Mouse (Mus musculus): ENCODE data around the gene Ptch1. TPM values are rescaled to one million over a fixed set of nuclear protein-coding genes. Genes with fewer than 3 reads are reported as not detected.

The Ptch1 gene
- polyA plus RNA-seq, 1 experiment from 2014 or later, result 19.2 TPM

- ATAC-seq (ENCODE audit: low read depth), result no peak
- Histone ChIP-seq H3K27me3 (no peaks in the 10 kb centered on the region), H3K4me2 (no peak overlapping the region), H3K27ac (replicated peaks) (no peak overlapping the region), H3K4me3 (no peak overlapping the region), H3K9me3 (no peaks in the 10 kb centered on the region), H3K9ac (no peak overlapping the region), H3K36me3 (peaks cover 56% of the 10 kb centered on the region), H3K4me1 (replicated peaks) (0 out of 2 replicates have a peak, but pooled peaks cover 11% of the 10 kb centered on the region)
- 89% methylated on average over 5 of the region's 5 CpGs for WGBS
Observed at GRCm38 (mm10) chr13:63507821-63508220, 65.6 kb downstream of the Ptch1 start.

DNA sequence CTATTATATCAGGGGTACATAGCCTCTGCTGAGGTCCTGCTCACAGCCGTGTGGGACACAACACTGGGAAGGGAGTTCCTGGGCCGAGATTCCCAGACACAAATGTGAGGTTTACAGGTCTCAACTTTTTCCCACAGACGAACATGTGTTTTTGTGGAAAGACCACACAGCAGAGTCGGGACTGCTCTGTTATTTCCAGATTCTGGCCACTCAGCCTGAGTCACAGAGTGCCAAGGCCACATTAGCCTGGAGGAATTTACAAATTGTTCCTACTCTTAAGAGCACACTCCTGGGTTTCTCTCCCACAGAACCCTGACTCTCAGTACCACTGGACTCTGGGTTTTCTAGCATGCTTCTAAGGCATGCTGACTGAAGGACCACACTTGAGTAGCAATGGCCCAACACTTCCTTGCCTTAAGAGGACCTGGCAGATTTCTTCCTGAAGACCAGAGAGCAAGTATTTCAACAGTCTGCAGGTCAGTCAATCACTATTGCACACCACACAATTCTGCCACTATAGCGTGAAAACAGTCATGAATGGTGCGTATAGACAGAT is 66.3 kb downstream of the Ptch1 start:
- WGBS, result 84% methylated on average over 6 of the region's 6 CpGs
- Histone ChIP-seq H3K4me2 (no peak overlapping the region), H3K36me3 (peaks cover 48% of the 10 kb centered on the region)

DNA sequence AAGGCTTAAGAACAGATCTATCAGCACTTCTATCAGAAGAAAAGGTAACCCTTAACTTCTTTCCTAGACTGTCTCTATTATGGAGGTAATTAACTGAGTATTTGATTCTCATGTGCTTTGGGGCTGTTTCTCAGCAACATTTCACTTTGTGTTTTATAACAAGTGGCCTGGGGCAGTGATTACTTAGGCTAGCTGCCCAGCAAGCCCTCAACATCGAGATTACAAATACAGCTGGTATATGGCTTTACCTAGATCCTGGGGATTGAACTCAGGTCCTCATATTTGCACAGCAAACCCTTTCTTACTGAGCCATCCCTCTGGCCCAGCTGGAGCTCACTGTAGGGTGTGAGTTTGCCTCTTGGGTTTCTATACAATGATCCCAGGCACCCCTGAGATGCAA is 67.0 kb downstream of the Ptch1 start:
- Histone ChIP-seq H3K4me2 (no peak overlapping the region), H3K36me3 (peaks cover 41% of the 10 kb centered on the region), H3K4me1 (replicated peaks) (no peaks in the 10 kb centered on the region), H3K9ac (no peak overlapping the region), H3K27ac (replicated peaks) (no peak overlapping the region), H3K9me3 (no peaks in the 10 kb centered on the region), H3K27me3 (no peaks in the 10 kb centered on the region), H3K4me3 (no peak overlapping the region)
- no peak for ATAC-seq (ENCODE audit: low read depth)
- 57% methylated on average over 1 of the region's 1 CpGs for WGBS

More for the DNA sequence above, 66.3 kb downstream of the Ptch1 start:
- H3K9me3 ChIP-seq, result no peaks in the 10 kb centered on the region
- H3K27me3 ChIP-seq, result no peaks in the 10 kb centered on the region
- 0 out of 2 replicates have a peak, but pooled peaks cover 6% of the 10 kb centered on the region for H3K4me1 ChIP-seq (replicated peaks)
- no peak for ATAC-seq (ENCODE audit: low read depth)
- H3K27ac ChIP-seq (replicated peaks), result no peak overlapping the region
- H3K9ac ChIP-seq, result no peak overlapping the region
- H3K4me3 ChIP-seq, result no peak overlapping the region

- Histone ChIP-seq H3K4me2 (no peak overlapping the region), H3K4me3 (no peak overlapping the region), H3K27ac (replicated peaks) (no peak overlapping the region), H3K9me3 (no peaks in the 10 kb centered on the region), H3K4me1 (replicated peaks) (peaks cover under 1% of the 10 kb centered on the region; the same call in 1 of the 2 replicates), H3K36me3 (peaks cover 5% of the 10 kb centered on the region), H3K27me3 (no peaks in the 10 kb centered on the region), H3K9ac (no peak overlapping the region)
- ATAC-seq (ENCODE audit: low read depth), result no peak
- WGBS, result 96% methylated on average over 2 of the region's 2 CpGs
Observed at GRCm38 (mm10) chr13:63502391-63502790, 71.0 kb downstream of the Ptch1 start.

- 83% methylated on average over 2 of the region's 2 CpGs for WGBS
- ATAC-seq (ENCODE audit: low read depth), result no peak
- no peak overlapping the region for H3K4me2 ChIP-seq
- peaks cover 17% of the 10 kb centered on the region for H3K4me1 ChIP-seq (replicated peaks)
- no peak overlapping the region for H3K9ac ChIP-seq
- no peak overlapping the region for H3K4me3 ChIP-seq
- no peaks in the 10 kb centered on the region for H3K9me3 ChIP-seq
- H3K27me3 ChIP-seq, result no peaks in the 10 kb centered on the region
- H3K36me3 ChIP-seq, result no peaks in the 10 kb centered on the region
- H3K27ac ChIP-seq (replicated peaks), result no peak overlapping the region
Observed at GRCm38 (mm10) chr13:63499489-63499888, 73.9 kb downstream of the Ptch1 start.

GRCm38 (mm10) chr13:63496646-63497582 is 76.5 kb downstream of the Ptch1 start, which contains the start of gene Fancc:
TSS of gene Fancc (minus strand) at chr13:63497278.
- peak within 1 kb of the TSS; percentile 43 for H3K4me2 ChIP-seq
- no peaks in the 10 kb centered on the region for H3K27me3 ChIP-seq
- H3K9me3 ChIP-seq, result no peaks in the 10 kb centered on the region
- H3K36me3 ChIP-seq, result no peaks in the 10 kb centered on the region
- ATAC-seq (ENCODE audit: low read depth), result peak; percentile 90
- peak within 1 kb of the TSS; percentile 71 for H3K27ac ChIP-seq (replicated peaks)
- no peak within 1 kb of the TSS for H3K4me3 ChIP-seq
- peak within 1 kb of the TSS; percentile 26; the same call in 1 of the 2 replicates for H3K9ac ChIP-seq
- H3K4me1 ChIP-seq (replicated peaks), result peaks cover 17% of the 10 kb centered on the region
- WGBS, result 16% methylated on average over 23 of the region's 23 CpGs

DNA sequence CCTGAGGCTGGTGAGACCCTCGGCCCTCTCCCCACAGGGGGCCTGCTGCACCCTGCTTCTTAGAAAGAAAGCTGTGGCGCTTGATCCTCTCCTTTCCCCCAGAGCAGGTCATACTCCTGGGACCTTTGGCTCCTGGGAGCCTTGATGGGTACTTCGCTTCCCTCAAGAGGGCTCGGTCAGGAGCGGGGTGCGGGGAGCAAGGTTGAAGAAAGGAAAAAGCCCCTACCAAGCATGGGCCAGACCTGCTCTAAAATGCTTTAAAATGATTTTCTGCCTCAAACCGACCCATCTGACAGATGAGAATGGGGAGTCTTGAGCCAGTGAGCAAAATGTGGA is 85.7 kb downstream of the Ptch1 start:
- Histone ChIP-seq H3K27me3 (no peaks in the 10 kb centered on the region), H3K4me2 (peak overlapping the region; percentile 48), H3K27ac (replicated peaks) (no peak overlapping the region), H3K4me1 (replicated peaks) (peaks cover 24% of the 10 kb centered on the region), H3K9ac (no peak overlapping the region), H3K36me3 (no peaks in the 10 kb centered on the region), H3K9me3 (no peaks in the 10 kb centered on the region), H3K4me3 (no peak overlapping the region)
- WGBS, result 41% methylated on average over 7 of the region's 7 CpGs
- no peak; the same call in 1 of the 2 replicates for ATAC-seq (ENCODE audit: low read depth)

- Histone ChIP-seq H3K9ac (peak overlapping the region; percentile 56), H3K4me3 (peak overlapping the region; percentile 14; the same call in 1 of the 2 replicates), H3K27ac (replicated peaks) (peak overlapping the region; percentile 72), H3K4me1 (replicated peaks) (peaks cover 24% of the 10 kb centered on the region), H3K27me3 (no peaks in the 10 kb centered on the region), H3K9me3 (no peaks in the 10 kb centered on the region), H3K36me3 (no peaks in the 10 kb centered on the region), H3K4me2 (peak overlapping the region; percentile 48)
- WGBS, result 5% methylated on average over 18 of the region's 18 CpGs
- peak; percentile 85 for ATAC-seq (ENCODE audit: low read depth)
Observed at GRCm38 (mm10) chr13:63486791-63487706, 86.3 kb downstream of the Ptch1 start.

- H3K4me3 ChIP-seq, result no peak overlapping the region
- WGBS, result 90% methylated on average over 8 of the region's 8 CpGs
- no peaks in the 10 kb centered on the region for H3K36me3 ChIP-seq
- H3K9me3 ChIP-seq, result no peaks in the 10 kb centered on the region
- no peak overlapping the region for H3K4me2 ChIP-seq
- H3K27ac ChIP-seq (replicated peaks), result no peak overlapping the region
- ATAC-seq (ENCODE audit: low read depth), result no peak
- H3K4me1 ChIP-seq (replicated peaks), result no peaks in the 10 kb centered on the region
- H3K9ac ChIP-seq, result no peak overlapping the region
- no peaks in the 10 kb centered on the region for H3K27me3 ChIP-seq
Observed at GRCm38 (mm10) chr13:63475356-63475755, 98.0 kb downstream of the Ptch1 start.
